Mouse (Mus musculus) spleen, adult 2 months (tissue): Measurements from ENCODE around the gene Col5a2. TPM values are rescaled to one million over a fixed set of nuclear protein-coding genes. Genes with fewer than 3 reads are reported as not detected.

ENCODE experiments used
- DNase-seq, 2 experiments: peaks; one replicate each; pipeline versions ENCODE4 v3.0.0 to v3.0.0-alpha.2; 2012 to 2021; ENCODE audit warnings: low spot score in 2 of 2, low read depth in 1 of 2
- H3K27ac ChIP-seq: fragments of 200-500 bp; 2 replicates; pipeline ENCODE4 v1.5.1; 2012; ENCODE audit warnings: low read length, inconsistent platforms; ENCODE audit not compliant: insufficient read depth
- H3K27me3 ChIP-seq: fragments of 200-500 bp; 2 replicates; pipeline ENCODE4 v1.6.1; 2012; ENCODE audit warnings: mild to moderate bottlenecking, moderate library complexity, low read length, inconsistent platforms; ENCODE audit not compliant: control insufficient read depth, insufficient read depth
- H3K36me3 ChIP-seq: fragments of 200-500 bp; 2 replicates; pipeline ENCODE4 v1.6.1; 2012; ENCODE audit warnings: mild to moderate bottlenecking, low read length, inconsistent platforms; ENCODE audit not compliant: control insufficient read depth, insufficient read depth
- H3K4me1 ChIP-seq: fragments of 200-500 bp; 2 replicates; pipeline ENCODE4 v1.6.1; 2011; ENCODE audit warnings: inconsistent platforms; ENCODE audit not compliant: control insufficient read depth, insufficient read depth, insufficient read length
- H3K4me3 ChIP-seq: fragments of 200-500 bp; 2 replicates; pipeline ENCODE4 v1.5.1; 2011; ENCODE audit warnings: mild to moderate bottlenecking, inconsistent platforms; ENCODE audit not compliant: insufficient read depth, insufficient read length; ENCODE audit errors: extremely low read depth
- CTCF ChIP-seq: fragments of 200-500 bp; IDR thresholded peaks from 2 replicates; pipeline ENCODE4 v1.5.1; 2011; ENCODE audit warnings: mild to moderate bottlenecking, inconsistent platforms; ENCODE audit not compliant: insufficient read depth, insufficient read length, insufficient replicate concordance; ENCODE audit errors: extremely low read depth
- POLR2A ChIP-seq: fragments of 200-500 bp; IDR thresholded peaks from 2 replicates; pipeline ENCODE4 v1.6.1; 2011; ENCODE audit warnings: low read depth, low read length, inconsistent platforms
- WGBS: fragments of 180-500 bp; shearing (Covaris S2); methylation state at CpG from one replicate; pipeline ENCODE4 v1.1.7; 2018; 5-methylcytosine and 5-hydroxymethylcytosine counted together
- polyA plus RNA-seq: library from polyadenylated mRNA; depleted of rRNA; stranded (reverse); fragments of >200 nt; gene quantifications from 2 replicates; pipeline ENCODE4 v1.2.3, GENCODE M21; 2012

Gene Col5a2
- polyA plus RNA-seq, 1 experiment = 2.4 TPM

- TF ChIP-seq POLR2A (no peak), CTCF (no peak)
- Histone ChIP-seq H3K4me1 (no peaks in the 10 kb centered on the region), H3K27ac (no peak overlapping the region), H3K36me3 (no peaks in the 10 kb centered on the region), H3K4me3 (no peak overlapping the region), H3K27me3 (no peaks in the 10 kb centered on the region)
- WGBS = 66% methylated on average over 2 of the region's 2 CpGs
- DNase-seq = no peak
These were observed 18.4 kb upstream of the Col5a2 start for GRCm38 (mm10) chr1:45521486-45521885.

GRCm38 (mm10) chr1:45502241-45502741, 791 bp downstream of the Col5a2 start:
- 7% methylated on average over 11 of the region's 11 CpGs for WGBS
- DNase-seq = no peak
- Histone ChIP-seq H3K4me1 (no peaks in the 10 kb centered on the region), H3K27ac (no peak overlapping the region; the same call in 1 of the 2 replicates), H3K4me3 (peak overlapping the region; percentile 13), H3K27me3 (no peaks in the 10 kb centered on the region), H3K36me3 (no peaks in the 10 kb centered on the region)
- TF ChIP-seq CTCF (no peak), POLR2A (no peak)

DNA sequence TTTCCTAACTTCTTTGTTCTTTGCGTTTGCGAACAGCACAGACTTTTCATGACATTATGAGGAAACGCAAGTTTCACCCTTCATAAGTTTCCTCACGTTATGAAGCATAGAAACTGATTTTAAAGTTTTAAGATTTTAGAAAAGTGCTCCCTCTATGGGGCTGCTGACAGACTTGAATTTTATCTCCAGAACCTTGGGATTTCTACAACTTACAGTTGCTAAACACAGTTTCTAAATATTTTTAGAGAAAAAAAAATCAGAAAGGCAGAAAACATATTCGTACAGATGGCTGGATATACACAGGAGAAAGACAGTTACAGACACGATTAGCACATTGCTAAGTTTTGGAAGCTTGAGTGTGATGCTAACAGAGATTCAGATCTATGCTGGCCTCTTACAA, 1.6 kb downstream of the Col5a2 start:
- no peak for DNase-seq
- H3K36me3 ChIP-seq = no peaks in the 10 kb centered on the region
- 45% methylated on average over 6 of the region's 6 CpGs for WGBS
- TF ChIP-seq CTCF = no peak
- no peak for TF ChIP-seq POLR2A
- H3K27me3 ChIP-seq = no peaks in the 10 kb centered on the region
- H3K4me3 ChIP-seq = no peak overlapping the region; the same call in 1 of the 2 replicates
- H3K4me1 ChIP-seq = no peaks in the 10 kb centered on the region
- H3K27ac ChIP-seq = no peak overlapping the region

DNA sequence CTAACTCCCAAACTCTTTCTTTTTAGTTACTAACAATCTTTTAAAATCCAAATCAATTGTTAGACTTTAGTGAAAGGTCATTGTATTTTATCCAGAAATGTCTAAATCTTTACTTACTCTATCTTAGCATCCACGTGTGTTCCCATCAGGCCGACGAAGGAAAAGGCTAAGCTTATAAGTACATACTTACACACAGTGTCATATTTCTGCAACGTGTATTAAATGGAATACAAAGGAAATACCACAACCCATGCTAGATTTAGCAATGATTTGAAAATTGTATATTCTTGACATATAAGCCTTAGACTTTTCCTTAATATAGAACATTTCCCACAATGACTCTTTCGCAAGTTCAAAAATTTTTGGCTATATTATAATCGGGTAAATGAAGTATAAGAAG, 2.6 kb downstream of the Col5a2 start:
- Histone ChIP-seq H3K36me3 (no peaks in the 10 kb centered on the region), H3K27me3 (no peaks in the 10 kb centered on the region), H3K27ac (no peak overlapping the region), H3K4me3 (no peak overlapping the region), H3K4me1 (no peaks in the 10 kb centered on the region)
- no peak for DNase-seq
- TF ChIP-seq POLR2A = no peak
- TF ChIP-seq CTCF = no peak
- WGBS = 87% methylated on average over 6 of the region's 6 CpGs

GRCm38 (mm10) chr1:45495025-45495424, 8.1 kb downstream of the Col5a2 start:
- no peaks in the 10 kb centered on the region for H3K36me3 ChIP-seq
- no peak for DNase-seq
- no peaks in the 10 kb centered on the region for H3K4me1 ChIP-seq
- no peak overlapping the region for H3K27ac ChIP-seq
- no peaks in the 10 kb centered on the region for H3K27me3 ChIP-seq
- TF ChIP-seq POLR2A (no peak), CTCF (no peak)
- no peak overlapping the region for H3K4me3 ChIP-seq
- WGBS = 72% methylated on average over 2 of the region's 2 CpGs

- TF ChIP-seq CTCF = no peak
- TF ChIP-seq POLR2A = no peak
- no peak for DNase-seq
- WGBS = 72% methylated on average over 4 of the region's 4 CpGs
- H3K36me3 ChIP-seq = no peaks in the 10 kb centered on the region
- no peak overlapping the region for H3K4me3 ChIP-seq
- no peaks in the 10 kb centered on the region for H3K4me1 ChIP-seq
- H3K27me3 ChIP-seq = no peaks in the 10 kb centered on the region
- no peak overlapping the region for H3K27ac ChIP-seq
These were observed 10.9 kb downstream of the Col5a2 start for GRCm38 (mm10) chr1:45492130-45492723.

- no peaks in the 10 kb centered on the region for H3K36me3 ChIP-seq
- no peaks in the 10 kb centered on the region for H3K4me1 ChIP-seq
- no peaks in the 10 kb centered on the region for H3K27me3 ChIP-seq
- DNase-seq = no peak
- no peak for TF ChIP-seq CTCF
- no peak for TF ChIP-seq POLR2A
- WGBS = 89% methylated on average over 1 of the region's 1 CpGs
- no peak overlapping the region for H3K4me3 ChIP-seq
- no peak overlapping the region for H3K27ac ChIP-seq
These were observed 12.6 kb downstream of the Col5a2 start for GRCm38 (mm10) chr1:45490451-45490850.
